Mouse (Mus musculus): Measurements from ENCODE around the gene Syde2. TPM values are rescaled to one million over a fixed set of nuclear protein-coding genes. Genes with fewer than 3 reads are reported as not detected.

Syde2 gene
- polyA plus RNA-seq, 1 experiment from 2014 or later: 0.68 TPM

GRCm38 (mm10) chr3:145947539-145948204, 40.0 kb upstream of the Syde2 start:
- H3K9ac ChIP-seq (ENCODE audit: low read depth, low read length): no peak overlapping the region
- no peak overlapping the region for H3K4me2 ChIP-seq (ENCODE audit: low read length)
- no peak for ATAC-seq
- no peaks in the 10 kb centered on the region for H3K27me3 ChIP-seq (ENCODE audit: control insufficient read depth, insufficient read depth, low read depth, low read length)
- no peak overlapping the region for H3K4me3 ChIP-seq (ENCODE audit: low read depth, low read length)
- H3K36me3 ChIP-seq (ENCODE audit: control insufficient read depth, insufficient read depth, low read length): peaks cover 9% of the 10 kb centered on the region
- 41% methylated on average over 6 of the region's 6 CpGs for WGBS
- H3K27ac ChIP-seq (ENCODE audit: low read length): no peak overlapping the region
- H3K4me1 ChIP-seq (ENCODE audit: control insufficient read depth, insufficient read depth, low read length): peaks cover 8% of the 10 kb centered on the region
- no peaks in the 10 kb centered on the region for H3K9me3 ChIP-seq (replicated peaks; ENCODE audit: control insufficient read depth, low read length, poor library complexity, severe bottlenecking)

DNA sequence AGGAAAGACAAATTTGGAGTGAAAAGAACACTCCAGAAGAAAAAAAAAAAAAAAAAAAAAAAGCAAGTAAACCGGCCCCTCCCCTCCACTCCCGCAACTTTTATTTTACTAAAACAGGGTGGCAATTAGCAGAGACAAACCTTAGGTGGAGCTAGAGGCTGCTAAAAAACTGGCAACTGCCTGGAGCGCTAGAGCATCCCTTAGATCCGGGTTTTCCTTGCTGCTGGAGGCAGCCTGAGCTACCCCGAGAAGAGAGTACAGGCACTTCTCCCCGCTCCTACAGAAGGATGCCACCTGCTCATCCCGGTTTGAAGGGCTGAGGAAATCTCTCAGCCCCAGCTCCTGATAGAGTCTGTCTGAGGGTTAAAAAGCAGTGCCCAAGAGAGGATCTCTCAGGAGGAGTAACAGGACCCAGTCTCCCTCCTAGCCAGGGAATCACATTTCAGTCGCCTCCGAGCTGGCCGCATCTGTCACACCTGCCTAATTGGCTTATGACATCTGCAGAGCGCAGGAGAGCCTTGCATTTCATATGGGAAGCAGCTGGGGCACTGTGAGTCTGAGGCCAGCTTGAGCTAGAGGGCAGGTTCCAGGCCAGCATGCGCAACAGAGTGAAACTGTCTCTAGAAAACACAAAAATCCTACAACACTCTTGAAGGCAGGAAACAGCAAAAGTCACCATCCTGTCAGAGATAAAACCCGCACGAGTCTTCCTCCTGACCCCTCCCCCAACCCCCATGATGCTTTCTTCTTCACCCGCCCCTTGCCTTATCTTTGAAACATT, 37.4 kb upstream of the Syde2 start:
- peak; percentile 86 for ATAC-seq
- Histone ChIP-seq H3K27me3 (ENCODE audit: control insufficient read depth, insufficient read depth, low read depth, low read length) (no peaks in the 10 kb centered on the region), H3K4me1 (ENCODE audit: control insufficient read depth, insufficient read depth, low read length) (peaks cover 8% of the 10 kb centered on the region), H3K9ac (ENCODE audit: low read depth, low read length) (peak overlapping the region; percentile 57; the same call in 1 of the 2 replicates), H3K4me3 (ENCODE audit: low read depth, low read length) (peak overlapping the region; percentile 20), H3K4me2 (ENCODE audit: low read length) (peak overlapping the region; percentile 53), H3K9me3 (replicated peaks; ENCODE audit: control insufficient read depth, low read length, poor library complexity, severe bottlenecking) (no peaks in the 10 kb centered on the region), H3K36me3 (ENCODE audit: control insufficient read depth, insufficient read depth, low read length) (no peaks in the 10 kb centered on the region; the same call in 1 of the 2 replicates), H3K27ac (ENCODE audit: low read length) (no peak overlapping the region)
- WGBS: 8% methylated on average over 15 of the region's 15 CpGs

GRCm38 (mm10) chr3:145950815-145951130, 36.9 kb upstream of the Syde2 start:
- Histone ChIP-seq H3K36me3 (ENCODE audit: control insufficient read depth, insufficient read depth, low read length) (no peaks in the 10 kb centered on the region), H3K4me2 (ENCODE audit: low read length) (no peak overlapping the region; the same call in 1 of the 2 replicates), H3K27ac (ENCODE audit: low read length) (no peak overlapping the region), H3K27me3 (ENCODE audit: control insufficient read depth, insufficient read depth, low read depth, low read length) (no peaks in the 10 kb centered on the region), H3K4me1 (ENCODE audit: control insufficient read depth, insufficient read depth, low read length) (peaks cover 8% of the 10 kb centered on the region), H3K9ac (ENCODE audit: low read depth, low read length) (no peak overlapping the region), H3K4me3 (ENCODE audit: low read depth, low read length) (no peak overlapping the region), H3K9me3 (replicated peaks; ENCODE audit: control insufficient read depth, low read length, poor library complexity, severe bottlenecking) (no peaks in the 10 kb centered on the region)
- WGBS: 50% methylated on average over 5 of the region's 5 CpGs
- no peak for ATAC-seq

GRCm38 (mm10) chr3:145951287-145952165, 36.1 kb upstream of the Syde2 start:
- no peaks in the 10 kb centered on the region for H3K9me3 ChIP-seq (replicated peaks; ENCODE audit: control insufficient read depth, low read length, poor library complexity, severe bottlenecking)
- H3K27ac ChIP-seq (ENCODE audit: low read length): no peak overlapping the region
- 75% methylated on average over 17 of the region's 17 CpGs for WGBS
- no peaks in the 10 kb centered on the region for H3K36me3 ChIP-seq (ENCODE audit: control insufficient read depth, insufficient read depth, low read length)
- no peak overlapping the region for H3K9ac ChIP-seq (ENCODE audit: low read depth, low read length)
- no peak overlapping the region for H3K4me2 ChIP-seq (ENCODE audit: low read length)
- H3K27me3 ChIP-seq (ENCODE audit: control insufficient read depth, insufficient read depth, low read depth, low read length): no peaks in the 10 kb centered on the region
- H3K4me3 ChIP-seq (ENCODE audit: low read depth, low read length): no peak overlapping the region
- H3K4me1 ChIP-seq (ENCODE audit: control insufficient read depth, insufficient read depth, low read length): peaks cover 8% of the 10 kb centered on the region
- no peak for ATAC-seq

- Histone ChIP-seq H3K36me3 (ENCODE audit: control insufficient read depth, insufficient read depth, low read length) (no peaks in the 10 kb centered on the region), H3K9ac (ENCODE audit: low read depth, low read length) (no peak overlapping the region), H3K27ac (ENCODE audit: low read length) (no peak overlapping the region), H3K9me3 (replicated peaks; ENCODE audit: control insufficient read depth, low read length, poor library complexity, severe bottlenecking) (0 out of 2 replicates have a peak, but pooled peaks cover 1% of the 10 kb centered on the region), H3K4me2 (ENCODE audit: low read length) (no peak overlapping the region), H3K27me3 (ENCODE audit: control insufficient read depth, insufficient read depth, low read depth, low read length) (no peaks in the 10 kb centered on the region), H3K4me3 (ENCODE audit: low read depth, low read length) (no peak overlapping the region), H3K4me1 (ENCODE audit: control insufficient read depth, insufficient read depth, low read length) (peaks cover 8% of the 10 kb centered on the region)
- ATAC-seq: no peak
- 85% methylated on average over 7 of the region's 7 CpGs for WGBS
These were observed 34.7 kb upstream of the Syde2 start for GRCm38 (mm10) chr3:145952945-145953344.

GRCm38 (mm10) chr3:145953411-145953810, 34.3 kb upstream of the Syde2 start:
- Histone ChIP-seq H3K4me1 (ENCODE audit: control insufficient read depth, insufficient read depth, low read length) (peaks cover 8% of the 10 kb centered on the region), H3K27me3 (ENCODE audit: control insufficient read depth, insufficient read depth, low read depth, low read length) (no peaks in the 10 kb centered on the region), H3K9me3 (replicated peaks; ENCODE audit: control insufficient read depth, low read length, poor library complexity, severe bottlenecking) (0 out of 2 replicates have a peak, but pooled peaks cover 2% of the 10 kb centered on the region), H3K27ac (ENCODE audit: low read length) (no peak overlapping the region), H3K4me3 (ENCODE audit: low read depth, low read length) (no peak overlapping the region), H3K9ac (ENCODE audit: low read depth, low read length) (no peak overlapping the region), H3K4me2 (ENCODE audit: low read length) (no peak overlapping the region), H3K36me3 (ENCODE audit: control insufficient read depth, insufficient read depth, low read length) (no peaks in the 10 kb centered on the region)
- ATAC-seq: no peak
- WGBS: 92% methylated on average over 2 of the region's 2 CpGs

- Histone ChIP-seq H3K27ac (ENCODE audit: low read length) (no peak overlapping the region), H3K9me3 (replicated peaks; ENCODE audit: control insufficient read depth, low read length, poor library complexity, severe bottlenecking) (0 out of 2 replicates have a peak, but pooled peaks cover 2% of the 10 kb centered on the region), H3K4me3 (ENCODE audit: low read depth, low read length) (no peak overlapping the region), H3K4me1 (ENCODE audit: control insufficient read depth, insufficient read depth, low read length) (peaks cover 8% of the 10 kb centered on the region; the same call in 1 of the 2 replicates), H3K27me3 (ENCODE audit: control insufficient read depth, insufficient read depth, low read depth, low read length) (peaks cover 9% of the 10 kb centered on the region; the same call in 1 of the 2 replicates), H3K9ac (ENCODE audit: low read depth, low read length) (no peak overlapping the region), H3K36me3 (ENCODE audit: control insufficient read depth, insufficient read depth, low read length) (no peaks in the 10 kb centered on the region), H3K4me2 (ENCODE audit: low read length) (no peak overlapping the region)
- WGBS: 67% methylated on average over 1 of the region's 1 CpGs
- ATAC-seq: no peak
These were observed 27.8 kb upstream of the Syde2 start for GRCm38 (mm10) chr3:145959824-145960223.

GRCm38 (mm10) chr3:145962411-145962810, 25.3 kb upstream of the Syde2 start:
- H3K9me3 ChIP-seq (replicated peaks; ENCODE audit: control insufficient read depth, low read length, poor library complexity, severe bottlenecking): 0 out of 2 replicates have a peak, but pooled peaks cover 2% of the 10 kb centered on the region

More at GRCm38 (mm10) chr3:145962411-145962810, 25.3 kb upstream of the Syde2 start:
- ATAC-seq: no peak
- Histone ChIP-seq H3K27ac (ENCODE audit: low read length) (no peak overlapping the region), H3K9ac (ENCODE audit: low read depth, low read length) (no peak overlapping the region), H3K4me3 (ENCODE audit: low read depth, low read length) (no peak overlapping the region), H3K4me2 (ENCODE audit: low read length) (no peak overlapping the region), H3K36me3 (ENCODE audit: control insufficient read depth, insufficient read depth, low read length) (no peaks in the 10 kb centered on the region), H3K4me1 (ENCODE audit: control insufficient read depth, insufficient read depth, low read length) (peaks cover 8% of the 10 kb centered on the region; the same call in 1 of the 2 replicates), H3K27me3 (ENCODE audit: control insufficient read depth, insufficient read depth, low read depth, low read length) (peaks cover 9% of the 10 kb centered on the region; the same call in 1 of the 2 replicates)
- 22% methylated on average over 9 of the region's 9 CpGs for WGBS
